Mouse (Mus musculus) c-Kit-positive CD71-positive TER-119-positive erythroid progenitor cells, embryonic 14.5 days (primary cell): ENCODE measurements at regions not wholly inside any gene's neighbourhood (a gene's known extent, or its start where the extent isn't known, plus 50 kb on each side); places are given as distances from the start of the nearest gene placed in this dataset.

ENCODE experiments used
- DNase-seq: peaks from one replicate; pipeline ENCODE4 v3.0.0-alpha.2; 2013; ENCODE audit warnings: low spot score

DNA sequence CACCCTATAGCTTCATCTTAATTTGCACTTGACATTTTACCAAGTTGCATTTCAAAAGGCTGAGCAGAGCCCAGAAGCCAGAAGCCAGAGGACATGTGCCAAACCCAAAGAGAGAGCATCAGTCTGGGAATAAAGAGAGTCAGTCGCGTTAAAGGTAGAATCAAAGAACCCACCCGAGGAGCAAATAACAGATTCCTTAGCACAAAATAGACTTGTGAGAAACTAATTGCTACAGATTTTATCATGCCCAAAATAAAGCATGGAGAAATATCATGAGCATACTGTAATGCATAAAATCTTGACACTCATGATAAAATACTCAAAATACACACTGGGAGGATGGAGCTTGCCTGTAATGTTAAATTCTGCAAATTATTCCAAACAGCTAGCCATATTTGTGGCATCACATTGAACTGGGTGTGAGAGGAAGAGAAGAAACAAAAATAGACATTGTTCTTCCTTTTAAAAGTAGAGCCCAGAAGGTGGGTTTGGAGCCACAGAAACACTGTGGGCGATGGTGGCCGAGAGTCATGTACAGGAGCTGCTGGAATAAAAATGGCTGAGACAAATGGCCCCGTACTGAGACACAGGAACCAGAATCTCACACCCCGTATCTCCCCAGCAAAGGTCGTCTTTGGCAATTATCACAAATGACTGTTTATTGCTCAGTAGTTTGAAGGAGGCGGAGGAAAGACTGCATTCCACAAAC, 317.2 kb downstream of the Klf6 start:
- no peak for DNase-seq

DNA sequence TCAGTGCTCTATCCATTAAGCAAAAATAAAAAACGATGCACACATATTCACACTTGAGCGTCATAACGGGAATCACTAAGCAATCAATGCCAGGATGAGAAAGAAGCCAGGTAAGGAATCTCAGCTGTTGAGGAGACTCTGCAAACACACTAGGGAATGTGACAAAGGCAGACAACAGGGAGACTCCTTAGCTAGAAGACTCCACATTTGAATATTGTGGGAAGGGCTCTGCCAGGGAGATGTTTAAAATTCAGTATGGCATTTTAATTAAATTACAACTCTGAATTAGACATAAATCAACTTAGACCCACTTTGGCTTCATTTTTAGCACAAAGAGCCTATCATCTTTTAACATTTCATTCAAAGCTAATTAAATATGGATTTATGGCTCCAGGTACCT, 327.9 kb downstream of the Klf6 start:
- no peak for DNase-seq

DNA sequence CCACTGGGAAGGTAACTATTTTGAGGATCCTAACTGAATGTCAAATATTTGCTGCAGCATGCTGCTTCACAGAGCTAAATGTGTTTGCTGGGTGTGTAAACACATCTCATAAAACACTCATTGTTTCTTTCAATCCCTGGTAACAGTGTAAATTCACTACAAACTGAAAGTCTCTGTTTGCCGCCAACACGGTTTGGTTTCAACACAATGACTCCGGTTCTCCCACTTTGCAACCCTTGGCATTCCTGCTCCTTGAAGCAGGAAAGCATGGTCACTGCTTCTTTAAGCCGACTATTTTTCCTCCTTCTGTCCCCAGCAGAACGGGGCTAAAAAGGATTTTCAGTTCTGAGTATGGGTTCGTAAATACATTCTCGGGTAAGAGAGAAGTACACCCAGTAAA, 328.3 kb downstream of the Klf6 start:
- DNase-seq: no peak

GRCm38 (mm10) chr13:6191186-6191914, 330.1 kb downstream of the Klf6 start:
- no peak for DNase-seq

DNA sequence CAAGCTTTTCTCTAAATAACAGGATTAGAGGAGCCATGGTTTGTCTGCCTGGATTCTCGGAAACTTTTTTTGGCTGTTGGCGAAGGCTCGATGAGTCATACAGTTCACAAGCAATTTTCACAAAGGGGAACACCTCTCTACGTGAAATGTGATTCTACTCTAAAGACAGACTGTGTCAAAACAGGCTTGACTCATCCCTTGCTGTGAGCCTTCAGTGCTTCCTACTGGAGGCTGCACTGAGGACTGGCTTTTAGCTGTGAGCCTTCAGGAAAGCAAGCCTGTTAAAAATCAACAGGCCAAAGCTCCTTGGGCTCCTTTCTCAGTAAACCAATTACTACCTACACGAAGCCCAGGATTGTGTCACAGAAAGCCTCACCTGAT, 330.6 kb downstream of the Klf6 start:
- no peak for DNase-seq

DNA sequence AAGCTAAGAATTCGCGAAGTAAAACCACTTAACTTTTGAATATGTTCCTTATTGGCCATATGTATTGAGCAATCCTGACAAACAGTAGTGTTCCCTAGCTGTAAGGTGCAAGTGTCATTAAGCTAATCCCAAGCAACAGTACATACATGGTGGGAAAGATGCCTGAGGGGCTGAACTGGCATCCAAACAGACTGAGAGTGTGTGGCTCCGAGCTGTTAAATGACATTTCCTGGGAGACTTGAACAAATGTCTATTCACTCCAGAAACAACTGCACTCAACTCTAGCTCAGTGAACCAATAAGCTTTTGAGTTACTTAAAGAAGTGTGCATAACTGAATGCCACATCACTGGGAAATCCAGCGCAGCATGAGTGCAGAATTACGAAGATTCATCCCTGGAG, 335.4 kb downstream of the Klf6 start:
- no peak for DNase-seq

- DNase-seq: no peak
Observed at GRCm38 (mm10) chr13:6199107-6199506, 337.8 kb downstream of the Klf6 start.

DNA sequence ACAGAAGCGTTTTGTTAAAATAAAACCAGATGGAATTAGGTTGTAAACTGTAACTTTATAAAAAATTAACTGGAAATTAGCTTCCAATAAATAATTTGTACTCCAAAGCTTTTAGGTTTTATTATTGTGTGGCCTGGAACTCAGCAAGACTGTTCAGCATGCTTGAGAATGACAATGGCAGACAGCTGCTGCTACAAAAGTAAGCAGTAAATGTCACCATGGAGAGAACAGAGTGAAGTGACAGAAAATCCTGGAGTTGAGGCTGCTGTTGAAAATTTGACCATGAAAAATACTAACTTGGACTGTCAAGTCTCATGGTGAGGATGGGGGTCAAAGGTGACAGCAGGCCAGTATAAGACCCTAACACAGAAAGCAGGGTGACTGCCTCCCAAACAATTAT, 340.2 kb downstream of the Klf6 start:
- DNase-seq: no peak

- no peak for DNase-seq
Observed at GRCm38 (mm10) chr13:6204801-6205200, 343.1 kb upstream of the Pitrm1 start.

DNA sequence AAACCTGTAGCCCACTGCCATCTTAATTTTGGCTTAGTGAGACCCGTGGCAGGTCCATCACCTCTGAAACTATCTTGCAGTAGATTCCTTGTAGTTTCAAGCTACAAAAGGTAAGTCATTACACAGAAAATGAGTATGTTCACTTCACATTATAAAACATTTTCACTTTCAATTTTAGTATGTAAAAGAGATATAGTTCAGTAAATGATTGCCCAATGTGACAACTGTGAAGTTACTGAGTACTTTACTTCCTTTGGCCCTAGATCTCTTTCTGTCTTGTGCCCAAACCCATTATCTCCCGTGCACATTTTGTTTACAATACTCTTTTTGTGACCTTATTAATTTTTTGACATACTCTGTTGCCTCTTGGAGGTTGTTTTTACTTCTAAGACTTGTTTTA, 335.4 kb upstream of the Pitrm1 start:
- no peak for DNase-seq

DNA sequence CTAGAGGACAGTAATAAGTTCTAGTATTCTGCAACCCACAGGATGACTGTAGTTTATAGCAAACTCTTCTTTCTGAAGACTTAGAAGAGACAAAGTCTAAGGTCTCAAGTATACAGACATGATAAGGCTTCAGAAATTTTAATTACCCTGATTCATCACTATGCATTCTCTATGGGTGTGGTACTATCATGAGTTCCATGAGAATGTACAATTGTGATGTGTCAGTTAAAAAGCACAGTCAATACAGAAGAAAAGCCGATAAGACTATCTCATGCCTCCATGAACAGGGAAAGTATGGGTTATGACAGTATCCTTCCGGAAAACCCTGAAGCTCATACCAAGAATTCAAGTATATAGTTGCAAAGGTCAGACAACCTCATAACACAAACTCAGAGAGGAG, 333.8 kb upstream of the Pitrm1 start:
- DNase-seq: no peak

- DNase-seq: no peak
Observed at GRCm38 (mm10) chr13:6226087-6226643, 321.8 kb upstream of the Pitrm1 start.

DNA sequence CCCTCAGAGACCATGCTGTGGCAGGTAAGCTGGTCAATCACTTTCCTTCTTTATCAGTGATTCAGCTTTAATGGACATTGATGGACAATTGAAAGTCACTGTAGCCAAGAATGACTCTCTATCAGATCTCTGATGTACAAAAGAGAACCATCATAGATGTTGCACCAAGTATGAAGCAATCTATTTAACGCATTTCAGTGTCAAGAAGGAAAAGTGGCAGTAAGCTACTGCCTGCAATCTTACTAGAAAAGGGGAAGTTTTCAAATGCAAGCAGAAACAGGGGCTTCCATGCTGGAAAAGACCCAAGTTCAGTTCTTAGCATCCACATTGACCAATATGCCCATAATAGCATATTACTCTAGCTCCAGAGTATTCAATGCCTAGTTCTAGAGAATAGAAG, 319.7 kb upstream of the Pitrm1 start:
- DNase-seq: no peak

DNA sequence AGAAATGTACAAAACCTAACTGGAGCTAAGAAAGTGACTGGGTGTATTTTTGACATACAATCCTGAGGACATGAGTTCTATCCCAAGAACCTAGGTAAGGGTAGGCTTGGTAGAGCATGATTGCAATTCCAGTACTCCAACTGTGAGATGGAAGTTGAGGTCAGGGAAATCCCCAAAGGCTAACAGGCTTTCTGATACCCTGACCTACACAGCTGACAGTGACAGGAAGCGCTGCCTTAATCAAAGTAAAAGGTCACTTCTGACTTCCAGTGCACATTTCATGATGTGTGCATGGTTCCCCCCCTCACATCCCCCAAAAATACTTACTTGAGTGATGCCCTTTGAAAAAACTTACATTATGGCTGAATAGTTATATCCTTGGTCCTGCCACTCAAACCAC, 312.6 kb upstream of the Pitrm1 start:
- DNase-seq: no peak

DNA sequence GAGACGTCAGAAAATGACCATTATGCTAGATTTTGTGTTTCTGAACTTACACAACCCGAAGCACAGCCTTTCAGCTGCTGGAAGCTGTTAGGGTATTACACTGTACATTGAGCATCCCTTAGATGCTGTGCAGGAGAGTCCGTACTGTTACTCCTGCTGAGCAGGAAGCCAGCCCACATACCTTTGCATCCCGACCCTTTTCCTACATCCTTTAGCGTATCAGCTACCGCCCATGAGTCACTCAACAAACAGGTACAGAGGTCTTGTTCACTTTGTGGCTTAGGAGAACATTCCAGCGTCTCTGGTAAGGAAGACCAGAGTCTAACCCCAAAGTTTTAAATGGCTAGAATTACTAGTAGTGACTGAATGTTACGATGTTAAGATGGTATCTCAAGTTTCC, 311.4 kb upstream of the Pitrm1 start:
- DNase-seq: no peak

- DNase-seq: no peak
Observed at GRCm38 (mm10) chr13:6237201-6237600, 310.7 kb upstream of the Pitrm1 start.

- no peak for DNase-seq
Observed at GRCm38 (mm10) chr13:6240855-6241254, 307.1 kb upstream of the Pitrm1 start.

- DNase-seq: no peak
Observed at GRCm38 (mm10) chr13:6241472-6242123, 306.4 kb upstream of the Pitrm1 start.

DNA sequence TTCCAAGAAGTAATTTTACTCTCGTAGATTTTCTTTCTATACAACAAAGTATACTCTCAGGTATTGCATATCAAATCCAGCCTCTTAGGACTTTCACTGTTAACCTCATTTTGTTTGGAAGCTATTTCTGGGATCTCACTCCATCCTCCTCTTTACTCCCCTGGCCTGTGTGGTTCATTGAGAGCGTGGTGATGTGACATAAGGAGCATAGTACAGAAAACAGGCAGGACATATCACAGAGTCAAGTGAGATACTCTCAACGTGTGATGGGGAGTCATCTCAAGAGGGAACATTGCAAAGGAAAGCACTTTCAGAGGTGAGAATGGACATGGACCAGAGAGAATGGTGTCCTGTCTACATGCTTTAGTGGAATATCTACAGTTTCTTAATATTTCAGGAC, 297.8 kb upstream of the Pitrm1 start:
- no peak for DNase-seq

- no peak for DNase-seq
Observed at GRCm38 (mm10) chr13:6251025-6251862, 296.7 kb upstream of the Pitrm1 start.

DNA sequence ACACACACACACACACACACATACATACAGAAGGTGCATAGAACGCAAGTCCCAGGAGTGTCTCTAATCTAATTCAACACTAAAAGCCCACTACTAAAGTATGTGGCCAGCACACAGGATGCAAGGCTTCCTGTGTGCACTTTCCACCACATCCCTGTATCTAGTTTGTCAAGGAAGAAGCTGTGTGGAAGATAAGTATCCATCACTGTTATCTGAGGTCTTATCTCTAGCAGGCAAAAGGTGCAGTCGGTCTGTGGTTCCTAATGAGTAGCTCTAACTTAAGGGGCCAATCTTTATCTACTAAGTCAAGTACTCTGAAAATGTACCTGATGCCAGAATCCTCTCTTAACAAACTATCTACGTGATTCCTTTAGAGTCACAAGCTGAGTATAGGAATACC, 295.8 kb upstream of the Pitrm1 start:
- no peak for DNase-seq

DNA sequence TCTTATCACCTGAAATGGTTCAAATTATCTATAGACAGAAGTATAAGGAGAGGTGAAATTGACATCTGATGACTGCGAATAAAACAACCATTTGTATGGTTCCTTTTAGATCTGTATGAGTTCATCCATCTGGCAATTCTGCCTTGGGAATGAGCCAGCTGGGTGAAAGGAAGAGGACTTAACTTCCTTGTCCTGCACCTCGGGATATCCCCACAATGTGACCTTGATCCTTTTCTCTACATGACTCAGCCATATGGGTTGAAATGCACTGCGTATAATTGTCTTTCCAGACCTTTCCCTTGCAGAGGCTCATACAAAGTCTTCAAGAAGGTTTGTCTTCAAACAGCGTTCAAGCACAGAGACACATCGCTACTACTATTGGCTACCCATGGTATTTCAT, 292.6 kb upstream of the Pitrm1 start:
- no peak for DNase-seq
